Mouse (Mus musculus) sigmoid colon, adult 10 weeks (tissue): Measurements from ENCODE around the gene Spred3. TPM values are rescaled to one million over a fixed set of nuclear protein-coding genes. Genes with fewer than 3 reads are reported as not detected.

Experiments
- polyA plus RNA-seq: library from polyadenylated mRNA; stranded (reverse); fragments of 350-450 nt; fragmentation: Illumina TruSeq; extraction: RNeasy Lipid Tissue Mini Kit (QIAGEN cat#74804); gene quantifications from one replicate; pipeline ENCODE4 v1.2.3, GENCODE M21; 2014; ENCODE audit warnings: low read depth, low replicate concordance

Gene Spred3
- polyA plus RNA-seq = 3.9 TPM

GRCm38 (mm10) chr7:29170066-29170754 is at the start of gene Spred3, which contains the start of gene Ggn:
Gene Spred3 (minus strand): TSS chr7:29170411.
Gene Ggn (plus strand): TSS chr7:29170210.

GRCm38 (mm10) chr7:29213675-29214082 is 43.5 kb upstream of the Spred3 start, which contains the start of gene Catsperg1:
Gene Catsperg1 (minus strand): TSS chr7:29214035.

GRCm38 (mm10) chr7:29180077-29180853 is 10.1 kb upstream of the Spred3 start, which contains the start of gene Psmd8:
Gene Psmd8 (minus strand): TSS chr7:29180701.

GRCm38 (mm10) chr7:29155838-29156782 is 14.1 kb downstream of the Spred3 start, which contains the start of gene Fam98c:
Gene Fam98c (minus strand): TSS chr7:29156234.

DNA sequence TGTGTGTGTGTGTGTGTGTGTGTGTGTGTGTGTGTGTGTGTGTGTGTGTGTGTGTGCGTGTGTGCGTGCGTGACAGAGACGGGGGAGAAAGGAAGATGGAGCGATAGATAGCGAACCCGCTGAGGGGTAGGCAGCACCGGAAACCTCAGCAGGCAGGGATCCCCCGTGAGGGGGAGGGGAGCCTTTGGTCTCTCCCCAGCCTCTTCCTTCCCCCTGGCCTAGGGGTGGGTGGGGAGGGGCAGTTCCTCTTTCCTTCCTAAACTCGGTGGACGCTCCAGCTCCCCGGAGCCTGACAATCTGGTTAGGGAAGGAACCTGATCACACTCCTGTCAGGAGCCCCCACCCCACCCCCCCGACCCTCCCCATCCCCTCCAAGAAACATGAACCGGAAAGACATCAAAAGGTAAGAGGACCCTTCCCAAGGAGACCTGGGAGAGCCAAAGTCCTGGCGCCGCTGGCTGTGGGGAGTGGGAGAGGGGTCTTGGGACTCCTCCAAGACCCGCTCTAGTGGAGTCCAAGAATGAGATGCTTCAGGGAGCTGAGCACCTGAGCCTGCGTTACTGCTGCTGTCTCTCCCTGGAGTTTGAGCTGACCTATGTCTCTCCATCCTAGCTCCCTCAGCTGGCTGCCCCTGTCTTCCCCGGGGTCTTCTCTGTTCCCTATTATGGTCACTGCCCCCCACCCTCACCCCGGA is 35.4 kb downstream of the Spred3 start, which contains the start of gene Rasgrp4:
TSS of gene Rasgrp4 (plus strand) at position 159 of the 694 bp plus-strand sequence.

DNA sequence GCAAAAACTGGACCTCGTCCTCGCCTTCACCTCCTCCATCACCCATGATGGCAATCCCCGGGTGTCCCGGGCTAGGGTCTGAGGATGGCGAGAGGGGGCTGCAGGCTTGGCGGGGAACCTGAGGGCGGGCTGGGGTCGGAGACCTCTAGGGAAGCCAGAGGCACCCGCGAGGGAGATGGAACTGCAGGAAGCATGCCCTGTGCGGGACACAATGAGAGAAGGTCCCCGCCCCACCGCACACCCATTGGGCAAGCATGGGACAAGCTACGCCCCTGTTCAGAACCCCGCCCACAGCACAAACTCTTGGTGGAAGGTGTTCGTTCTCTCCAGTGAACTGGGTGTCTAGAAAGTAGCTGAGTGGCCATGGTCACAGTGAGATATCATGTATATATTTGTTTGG is 45.2 kb downstream of the Spred3 start, which contains the start of gene Ryr1:
TSS of gene Ryr1 (minus strand) at position 210 of the 400 bp plus-strand sequence.

Other genes with a start within 250 kb of the Spred3 start
- gene Actn4, start 208.1 kb downstream of the Spred3 start, polyA plus RNA-seq = 55.2 TPM
- gene Eif3k, start 188.5 kb downstream of the Spred3 start, polyA plus RNA-seq = 6.2 TPM
- gene Map4k1, start 188.4 kb downstream of the Spred3 start, polyA plus RNA-seq = 0.35 TPM
- gene Ryr1, start 45.2 kb downstream of the Spred3 start, polyA plus RNA-seq = 0.03 TPM
- gene Rasgrp4, start 35.6 kb downstream of the Spred3 start, polyA plus RNA-seq = 1.1 TPM
- 19.6 TPM for gene Fam98c, start 14.2 kb downstream of the Spred3 start, polyA plus RNA-seq
- gene Ggn, start 201 bp downstream of the Spred3 start, polyA plus RNA-seq = not detected
- gene Psmd8, start 10.3 kb upstream of the Spred3 start, polyA plus RNA-seq = 63.0 TPM
- 0.60 TPM for gene Catsperg1, start 43.6 kb upstream of the Spred3 start, polyA plus RNA-seq
- gene Kcnk6, start 62.1 kb upstream of the Spred3 start, polyA plus RNA-seq = 37.3 TPM
- gene Yif1b, start 67.9 kb upstream of the Spred3 start, polyA plus RNA-seq = not detected
- gene 2200002D01Rik, start 78.1 kb upstream of the Spred3 start, polyA plus RNA-seq = 123 TPM
- gene Spint2, start 111.5 kb upstream of the Spred3 start, polyA plus RNA-seq = 105 TPM
- gene Ppp1r14a, start 118.9 kb upstream of the Spred3 start, polyA plus RNA-seq = 0.91 TPM
- gene Dpf1, start 133.5 kb upstream of the Spred3 start, polyA plus RNA-seq = not detected